Mouse (Mus musculus) urinary bladder, postnatal 14 days (tissue): Measurements from ENCODE around the gene Rad23a.
"Not testable (repeated sequence)": the region's sequence is repeated elsewhere in the genome, so short reads cannot be mapped to it uniquely, and the experiment has no call there.

Source experiments
- DNase-seq: peaks from one replicate; pipeline ENCODE4 v3.0.0; 2021; ENCODE audit warnings: low spot score

Gene Rad23a

GRCm38 (mm10) chr8:84839875-84840247, 604 bp downstream of the Rad23a start:
- DNase-seq, result no peak

DNA sequence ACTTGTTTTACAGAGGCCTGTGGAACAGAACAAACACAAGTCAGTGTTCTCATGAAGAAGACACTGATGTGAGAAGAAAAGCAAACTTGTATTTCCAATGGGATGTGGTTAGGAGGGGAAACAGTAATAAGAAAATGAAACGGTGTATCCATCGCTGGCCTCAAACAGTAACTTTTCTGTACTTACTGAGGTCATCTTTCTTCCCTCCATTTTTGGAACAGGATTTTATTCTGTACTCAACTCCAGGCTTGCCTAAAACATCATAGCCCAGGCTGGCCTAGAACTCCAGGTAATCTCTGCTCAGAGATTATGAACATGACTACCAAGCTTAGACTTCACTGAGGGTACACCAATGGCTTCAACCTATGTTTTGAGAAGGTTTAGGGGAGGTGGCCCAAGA, 1.1 kb downstream of the Rad23a start:
- DNase-seq, result no peak

GRCm38 (mm10) chr8:84838513-84838912, 2.0 kb downstream of the Rad23a start:
- DNase-seq, result no peak

GRCm38 (mm10) chr8:84837912-84838470, 2.5 kb downstream of the Rad23a start:
- DNase-seq, result no peak

GRCm38 (mm10) chr8:84837149-84837911, 3.1 kb downstream of the Rad23a start:
- no peak for DNase-seq

DNA sequence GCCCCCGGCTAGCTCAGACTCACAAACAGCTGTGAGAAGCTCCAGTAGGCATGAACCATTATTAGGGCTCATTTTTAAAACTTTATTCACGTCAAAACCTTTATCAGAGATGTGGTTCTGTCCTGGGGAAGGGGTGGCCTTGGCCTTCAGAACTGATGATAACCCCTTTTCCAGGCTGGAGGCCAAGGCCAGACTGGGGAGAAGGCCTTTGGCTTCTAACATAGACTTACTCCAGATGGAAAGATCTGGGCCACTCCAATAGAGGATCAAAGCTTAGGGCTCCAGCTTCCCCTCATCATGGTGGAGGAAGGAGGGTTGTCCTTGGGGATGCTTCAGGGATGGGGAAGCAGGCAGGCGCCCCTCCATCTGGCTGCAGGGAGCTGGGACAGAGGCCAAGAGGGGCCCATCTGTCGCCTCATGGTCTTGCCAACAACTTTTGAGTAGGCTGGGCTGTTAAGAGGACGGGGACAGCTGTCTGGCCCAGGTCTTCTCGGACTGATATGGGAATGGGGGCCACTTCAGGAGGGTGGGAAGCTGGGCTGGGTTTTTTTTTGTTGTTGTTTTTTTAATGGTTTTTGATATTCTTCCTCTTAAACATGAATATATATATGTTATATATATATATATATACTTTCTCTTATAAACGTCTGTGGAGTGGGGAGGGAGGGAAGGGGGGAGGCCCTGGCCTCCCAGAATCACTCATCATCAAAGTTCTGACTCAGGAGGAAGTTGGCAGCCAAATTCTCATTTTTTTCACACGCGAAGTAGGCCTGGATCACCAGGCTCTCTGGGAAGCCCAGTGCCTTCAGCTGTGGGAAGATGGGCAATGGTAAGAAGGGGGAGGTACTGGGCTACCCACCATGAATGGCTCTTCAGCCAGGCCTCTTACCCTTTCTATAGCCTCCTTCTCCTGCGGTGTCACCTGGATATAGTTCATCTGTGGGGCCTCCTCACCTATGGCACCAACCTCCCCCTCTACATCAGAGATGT, 5.3 kb downstream of the Rad23a start:
- DNase-seq, result no peak

- no peak for DNase-seq
These were observed 6.2 kb downstream of the Rad23a start for GRCm38 (mm10) chr8:84834002-84834865.

GRCm38 (mm10) chr8:84832759-84833742, 7.4 kb downstream of the Rad23a start:
- DNase-seq, result no peak

GRCm38 (mm10) chr8:84832034-84832717, 8.3 kb downstream of the Rad23a start:
- DNase-seq, result peak; percentile 79

DNA sequence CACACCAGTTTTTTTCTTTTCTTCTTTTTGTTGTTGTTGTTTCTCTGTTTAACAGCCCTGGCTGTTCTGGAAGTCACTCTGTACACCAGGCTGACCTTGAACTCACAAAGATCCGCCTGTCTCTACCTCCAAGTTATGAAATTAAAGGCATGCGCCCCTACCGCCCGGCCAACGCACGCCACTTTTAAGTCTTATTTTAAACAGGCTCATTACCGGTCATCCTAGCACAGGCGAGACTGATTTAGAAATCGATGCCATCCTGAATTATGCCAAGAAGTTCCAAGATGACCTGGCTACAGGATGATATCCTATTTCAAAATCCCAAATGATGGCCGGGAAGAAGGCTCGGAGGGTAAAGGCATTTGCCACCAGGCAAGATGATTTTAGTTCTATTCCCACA, 9.0 kb downstream of the Rad23a start, which contains the start of gene Gadd45gip1:
TSS of gene Gadd45gip1 (plus strand) at position 33 of the 400 bp plus-strand sequence.
- DNase-seq, result no peak

GRCm38 (mm10) chr8:84826518-84826917, 13.9 kb downstream of the Rad23a start:
- not testable (repeated sequence) for DNase-seq

DNA sequence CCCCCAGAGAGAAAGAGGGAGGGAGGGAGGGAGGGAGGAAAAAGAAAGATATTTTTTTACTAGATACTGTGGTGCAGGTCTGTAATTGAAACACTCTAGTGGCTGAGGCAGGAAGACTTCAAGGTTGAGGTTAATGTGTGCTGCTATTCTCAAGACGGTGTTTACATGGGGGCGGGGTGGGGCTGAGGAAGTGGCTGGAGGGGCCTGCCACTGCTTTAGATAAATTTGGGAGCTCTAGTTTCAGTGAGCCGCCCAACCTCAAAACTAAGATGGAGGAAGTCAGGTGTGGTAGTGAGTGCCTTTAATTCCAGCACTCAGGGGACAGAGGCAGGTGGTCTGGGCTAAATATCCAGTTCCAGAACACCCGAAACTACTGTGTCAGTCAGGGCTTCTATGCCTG, 14.8 kb downstream of the Rad23a start:
- DNase-seq, result no peak

GRCm38 (mm10) chr8:84823653-84824052, 16.8 kb downstream of the Rad23a start:
- DNase-seq, result peak; percentile 61

GRCm38 (mm10) chr8:84822723-84823122, 17.7 kb downstream of the Rad23a start, which contains the start of gene Dand5:
TSS of gene Dand5 (minus strand) at chr8:84822823.
- DNase-seq, result no peak

DNA sequence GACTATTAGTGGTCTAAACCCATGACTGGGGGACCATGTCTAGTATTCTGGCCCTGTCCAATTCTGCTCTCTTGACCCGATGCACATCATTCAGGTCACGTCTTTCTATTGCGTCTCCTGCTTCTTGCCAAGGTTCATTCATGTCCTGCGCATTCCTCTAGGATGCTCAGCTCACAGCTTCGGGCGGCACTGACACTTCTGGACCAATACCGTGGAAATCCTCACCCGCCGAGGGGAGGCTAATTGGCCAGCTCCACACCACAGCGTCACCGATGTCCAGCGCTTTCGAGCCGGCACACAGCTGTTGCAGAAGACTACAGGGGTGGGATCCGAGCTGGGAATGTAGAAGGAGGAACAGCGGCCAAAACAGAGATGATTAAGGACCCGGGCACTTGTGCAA, 24.3 kb downstream of the Rad23a start:
- no peak for DNase-seq

- peak; percentile 96 for DNase-seq
These were observed 24.9 kb downstream of the Rad23a start for GRCm38 (mm10) chr8:84815547-84815946.

DNA sequence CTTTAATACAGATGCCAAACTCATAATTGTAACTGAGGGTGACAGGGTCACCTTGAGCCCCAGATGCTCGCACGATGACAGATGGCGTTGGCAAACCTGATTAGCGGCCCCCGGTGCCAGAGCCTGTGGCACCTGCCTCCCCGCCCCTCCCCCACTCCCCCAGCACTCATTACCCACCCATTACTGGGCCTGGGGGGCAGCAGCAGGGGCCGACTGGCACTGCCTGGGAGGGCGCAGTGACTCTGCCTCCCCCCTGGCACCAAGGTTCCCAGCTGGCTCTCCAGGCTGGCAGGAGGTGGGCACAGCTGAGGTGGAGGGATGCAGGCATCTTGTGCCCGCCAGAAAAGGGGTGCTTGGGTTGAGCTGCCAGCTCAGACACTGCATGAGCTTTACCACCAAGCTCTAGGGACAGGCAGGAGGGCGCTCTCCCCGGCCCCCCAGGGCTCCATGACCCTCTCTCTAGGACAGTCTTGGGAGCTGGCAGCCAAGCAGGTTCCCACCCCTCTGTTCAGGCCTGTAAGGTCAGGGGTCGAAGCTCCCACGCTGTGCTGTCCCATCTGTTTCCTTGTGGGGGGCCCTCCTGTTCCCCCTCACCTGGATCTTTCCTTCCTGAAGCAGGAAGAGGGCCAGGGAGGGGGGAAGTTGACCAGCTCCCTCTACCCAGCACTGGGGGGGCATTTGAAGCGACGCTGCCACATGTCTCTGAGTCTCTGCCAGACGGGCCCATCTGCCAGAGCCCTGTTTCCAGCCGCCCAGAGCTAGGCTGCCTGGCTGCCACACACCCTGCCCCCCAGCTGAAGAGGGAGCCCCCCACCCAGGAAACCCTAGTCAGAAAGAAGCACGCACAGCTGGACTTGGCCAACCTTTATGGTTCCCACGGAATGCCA, 25.7 kb downstream of the Rad23a start:
- DNase-seq, result no peak

GRCm38 (mm10) chr8:84814240-84814554, 26.3 kb downstream of the Rad23a start:
- DNase-seq, result no peak

- DNase-seq, result no peak
These were observed 26.6 kb downstream of the Rad23a start for GRCm38 (mm10) chr8:84813830-84814229.
